Mouse (Mus musculus): ENCODE results near the gene Fbxl19.
"Not testable (repeated sequence)": the region's sequence is repeated elsewhere in the genome, so short reads cannot be mapped to it uniquely, and the experiment has no call there.

Gene Fbxl19

DNA sequence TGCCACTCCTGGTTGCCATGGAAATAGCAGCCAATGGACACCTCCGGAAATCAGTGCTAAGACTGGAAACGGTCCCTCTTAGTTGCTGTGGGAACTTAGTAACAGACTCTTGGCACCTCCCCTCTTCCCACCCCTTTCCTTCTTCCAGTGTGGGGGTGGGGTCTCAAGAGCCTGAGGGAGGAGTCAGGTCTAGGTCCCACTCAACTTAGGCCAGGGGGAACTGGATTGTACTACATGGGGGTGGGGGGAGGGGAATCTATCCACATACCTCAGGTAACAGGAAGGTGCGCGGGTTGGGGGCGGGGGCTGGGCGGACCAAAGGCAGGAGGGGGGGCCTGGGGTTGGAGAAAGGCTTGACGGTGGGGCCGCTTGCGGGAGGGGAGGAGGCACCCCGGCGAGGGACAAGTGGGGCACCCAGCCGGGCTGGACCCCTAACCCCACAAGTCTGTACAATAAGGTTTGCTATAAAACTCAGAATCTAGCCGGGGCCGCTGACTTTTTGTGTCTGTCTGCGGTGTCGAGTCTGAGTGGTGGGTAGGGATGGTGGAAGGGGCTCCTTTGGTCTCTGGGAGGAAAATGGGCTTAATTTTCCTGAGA lies 24.8 kb downstream of the Fbxl19 start:
- peak; percentile 95 for DNase-seq

DNA sequence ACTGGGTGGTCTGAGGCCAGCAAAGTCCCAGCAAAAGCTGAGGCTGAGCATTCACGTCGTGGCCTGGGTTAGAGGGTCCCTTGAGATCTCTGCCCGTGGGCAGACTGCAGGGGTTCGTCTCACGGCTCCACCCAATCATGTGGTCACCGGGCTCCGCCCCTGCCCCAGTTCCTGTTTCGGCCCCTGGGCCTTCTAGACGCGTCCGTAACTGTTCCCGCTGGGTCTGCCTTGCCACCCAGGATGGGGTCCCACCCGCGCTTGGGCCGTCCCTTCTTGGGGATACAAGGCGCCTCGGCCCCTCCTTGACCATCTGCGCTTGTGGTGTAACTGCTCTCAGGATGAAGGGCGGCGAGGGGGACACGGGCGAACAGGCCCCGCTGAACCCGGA lies 25.3 kb downstream of the Fbxl19 start, which contains the start of gene Orai3:
Gene Orai3 (plus strand): TSS at position 165 of the 388 bp plus-strand sequence.
- peak; percentile 90 for DNase-seq

- DNase-seq: no peak
Observed at GRCm38 (mm10) chr7:127770039-127770905, 25.9 kb downstream of the Fbxl19 start.

- no peak for DNase-seq
Observed at GRCm38 (mm10) chr7:127771262-127771661, 26.9 kb downstream of the Fbxl19 start.

GRCm38 (mm10) chr7:127772080-127772479 lies 27.7 kb downstream of the Fbxl19 start:
- DNase-seq: no peak

DNA sequence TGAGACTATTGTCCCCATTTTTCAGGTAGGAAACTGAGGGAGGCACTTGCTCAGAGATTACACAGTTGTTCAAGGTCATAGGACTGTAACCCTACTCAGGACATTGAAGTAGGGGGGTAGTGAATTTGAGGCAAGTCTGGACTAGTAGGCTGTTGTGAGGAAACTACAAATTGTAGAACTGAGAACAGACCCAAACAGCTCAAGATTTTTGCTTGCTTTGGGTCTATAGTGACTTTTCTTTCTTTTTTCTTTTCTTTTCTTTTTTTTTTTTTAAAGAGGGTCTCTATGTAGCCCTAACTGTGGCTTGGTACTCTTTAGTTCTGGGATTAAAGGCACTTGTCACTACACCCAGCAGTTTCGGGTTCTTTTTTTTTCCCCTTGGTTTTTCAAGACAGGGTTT lies 28.2 kb downstream of the Fbxl19 start:
- no peak for DNase-seq

DNA sequence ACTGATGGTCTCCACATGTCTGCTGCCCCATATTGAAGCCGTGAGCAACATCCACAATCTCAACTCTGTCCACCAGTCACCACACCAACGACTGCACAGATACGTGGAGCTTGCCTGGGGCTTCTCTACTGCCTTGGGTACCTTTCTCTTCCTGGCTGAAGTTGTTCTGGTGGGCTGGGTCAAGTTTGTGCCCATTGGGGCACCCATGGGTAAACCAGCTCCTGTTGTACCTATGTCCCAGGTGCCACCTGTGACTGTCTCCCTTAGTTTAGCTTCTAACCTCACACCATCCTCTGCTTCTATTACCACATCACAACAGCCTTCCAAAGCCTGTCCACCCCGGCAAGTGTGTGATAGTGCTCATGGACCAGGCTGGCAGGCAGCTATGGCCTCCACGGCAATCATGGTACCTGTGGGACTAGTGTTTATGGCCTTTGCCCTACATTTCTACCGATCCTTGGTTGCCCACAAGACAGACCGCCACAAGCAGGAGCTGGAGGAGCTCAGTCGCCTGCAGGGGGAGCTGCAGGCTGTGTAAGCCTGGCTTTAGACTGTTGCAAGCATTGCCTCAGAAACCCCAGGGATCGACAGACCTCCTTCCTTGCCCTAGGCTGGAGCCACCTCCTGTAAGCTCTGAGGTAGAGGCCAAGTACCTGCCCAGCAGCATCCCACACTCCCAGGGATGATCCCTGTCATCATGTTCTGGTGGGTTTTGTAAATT lies 29.5 kb downstream of the Fbxl19 start:
- peak; percentile 73 for DNase-seq

- not testable (repeated sequence) for DNase-seq
Observed at GRCm38 (mm10) chr7:127775837-127776236, 31.5 kb downstream of the Fbxl19 start.

DNA sequence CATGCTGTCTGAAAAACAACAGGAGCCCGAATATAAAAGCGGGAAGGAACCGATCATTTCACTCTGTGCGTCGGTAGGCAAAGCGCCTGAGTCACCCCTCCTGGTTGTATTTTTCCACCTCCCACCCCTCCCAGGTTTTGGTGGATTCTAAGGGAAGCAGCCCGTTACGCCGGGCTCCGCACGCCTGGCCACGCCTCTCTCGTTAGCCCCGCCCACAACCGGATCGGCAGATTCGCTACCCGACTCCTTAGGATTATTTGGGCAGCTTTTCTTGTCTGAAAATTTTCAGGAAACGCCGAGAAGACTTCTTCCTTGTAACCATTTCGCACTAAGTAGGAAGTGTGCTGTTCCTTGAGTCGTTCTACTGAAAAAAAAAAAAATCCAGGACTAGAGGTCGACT lies 32.1 kb downstream of the Fbxl19 start, which contains the start of gene Setd1a:
Gene Setd1a (plus strand): TSS at position 245 of the 400 bp plus-strand sequence.
- DNase-seq: peak; percentile 94

GRCm38 (mm10) chr7:127776878-127777473 lies 32.6 kb downstream of the Fbxl19 start:
- peak; percentile 97 for DNase-seq

DNA sequence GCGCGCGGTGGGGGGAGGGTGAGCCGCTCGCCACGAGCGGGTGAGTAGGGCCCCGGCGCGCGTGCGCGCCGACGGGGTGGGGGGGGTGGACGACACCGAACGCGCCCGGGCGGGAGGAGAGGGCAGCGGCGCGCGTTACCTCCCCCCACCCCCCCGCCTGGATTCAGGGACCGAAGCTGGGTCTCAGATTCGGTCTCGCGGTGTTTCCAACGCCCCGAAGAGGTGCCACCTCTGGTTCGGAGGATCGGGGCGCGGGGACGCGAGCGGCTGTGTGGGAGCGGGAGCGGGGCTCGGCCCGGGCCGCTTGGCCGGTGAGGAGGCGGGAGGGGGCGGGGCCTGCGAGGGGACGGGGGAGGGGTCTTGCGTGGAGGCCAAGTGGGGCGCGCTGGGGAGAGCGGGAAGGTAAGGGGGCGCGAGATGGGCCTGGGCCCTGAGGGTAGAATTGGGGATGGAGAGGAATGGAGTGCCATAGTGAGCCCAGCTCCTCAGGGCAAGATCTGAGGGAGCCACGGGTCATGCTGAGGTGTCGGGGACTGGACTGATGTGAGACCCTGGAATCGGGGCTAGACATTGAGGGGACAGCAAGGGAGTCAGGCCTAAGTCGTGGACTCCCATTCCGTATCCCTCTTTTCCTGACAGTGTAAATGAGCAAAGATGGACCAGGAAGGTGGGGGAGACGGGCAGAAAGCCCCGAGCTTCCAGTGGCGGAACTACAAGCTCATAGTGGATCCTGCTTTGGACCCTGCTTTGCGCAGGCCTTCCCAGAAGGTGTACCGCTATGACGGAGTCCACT lies 33.3 kb downstream of the Fbxl19 start:
- DNase-seq: peak; percentile 62

DNA sequence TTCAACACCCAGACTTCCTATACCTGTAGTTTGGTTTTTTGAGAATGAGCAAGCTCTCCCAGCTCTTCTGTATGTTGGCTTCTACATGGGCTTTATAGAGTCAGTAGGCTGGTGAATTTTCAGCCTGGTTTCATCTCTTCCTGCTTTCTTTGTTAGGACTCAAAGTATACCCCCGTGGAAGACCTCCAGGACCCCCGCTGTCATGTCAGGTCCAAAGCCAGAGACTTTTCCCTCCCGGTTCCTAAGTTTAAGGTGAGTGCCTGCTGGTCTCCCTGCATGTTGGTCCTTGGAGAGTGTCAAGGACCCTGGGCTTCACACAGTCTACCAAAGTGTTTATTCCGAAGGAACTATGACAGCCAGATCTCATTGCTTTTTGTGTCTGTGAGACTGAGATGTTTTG lies 34.0 kb downstream of the Fbxl19 start:
- DNase-seq: no peak

- DNase-seq: no peak
Observed at GRCm38 (mm10) chr7:127785308-127785707, 41.0 kb downstream of the Fbxl19 start, which contains the start of gene Gm49388. Gene Gm49388, plus strand, starts transcription at chr7:127785608.

DNA sequence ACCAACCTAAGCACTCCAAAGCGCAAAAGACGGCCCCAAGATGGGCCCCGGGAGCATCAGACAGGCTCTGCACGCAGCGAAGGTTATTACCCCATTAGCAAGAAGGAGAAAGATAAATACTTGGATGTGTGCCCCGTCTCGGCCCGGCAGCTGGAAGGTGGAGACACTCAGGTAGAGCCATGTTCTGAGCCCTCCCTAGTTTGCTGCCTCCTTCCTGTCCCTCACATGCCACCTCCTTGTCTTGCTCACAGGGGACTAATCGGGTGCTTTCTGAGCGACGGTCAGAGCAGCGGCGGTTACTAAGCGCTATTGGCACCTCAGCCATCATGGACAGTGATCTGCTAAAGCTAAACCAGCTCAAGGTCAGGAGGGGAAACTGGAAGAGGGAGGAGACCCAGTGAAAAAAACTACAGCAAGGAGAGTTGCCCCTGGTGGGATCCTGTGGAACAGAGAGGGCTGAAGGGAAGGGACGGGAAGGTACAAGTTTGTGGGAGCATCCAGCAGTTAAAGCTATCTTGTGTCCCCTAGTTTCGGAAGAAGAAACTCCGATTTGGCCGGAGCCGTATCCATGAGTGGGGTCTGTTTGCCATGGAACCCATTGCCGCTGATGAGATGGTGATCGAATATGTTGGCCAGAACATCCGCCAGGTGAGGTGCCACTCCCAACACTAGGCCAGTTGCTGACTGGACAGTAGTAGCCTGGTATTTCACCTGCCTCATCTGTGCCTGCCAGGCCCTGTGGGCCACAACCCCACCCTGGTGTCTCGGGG lies 52.9 kb downstream of the Fbxl19 start:
- DNase-seq: no peak

GRCm38 (mm10) chr7:127798591-127798990 lies 54.2 kb downstream of the Fbxl19 start:
- DNase-seq: no peak

GRCm38 (mm10) chr7:127799211-127799610 lies 54.9 kb downstream of the Fbxl19 start:
- DNase-seq: no peak

DNA sequence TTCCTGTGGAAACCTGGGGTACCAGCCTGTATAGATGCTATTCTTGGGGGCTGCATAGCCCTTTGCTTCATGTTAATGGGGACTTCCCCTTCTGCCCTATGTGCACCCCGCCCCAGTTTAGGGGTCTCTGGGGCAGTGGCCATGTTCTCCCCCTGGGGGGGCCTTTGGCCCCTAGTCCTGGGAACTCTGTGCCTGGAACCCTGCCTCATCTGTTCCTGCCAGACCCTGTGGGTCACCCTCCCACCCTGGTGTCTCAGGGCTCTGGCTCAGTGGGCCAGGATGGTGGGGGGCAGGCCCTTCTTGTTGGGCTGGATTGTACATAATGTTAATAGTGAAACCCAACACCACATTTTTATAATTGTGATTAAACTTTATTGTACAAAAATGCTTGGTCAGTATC lies 55.4 kb downstream of the Fbxl19 start:
- DNase-seq: no peak

- DNase-seq: peak; percentile 97
Observed at GRCm38 (mm10) chr7:127800435-127801009, 56.2 kb downstream of the Fbxl19 start, which contains the start of gene Hsd3b7. Gene Hsd3b7, plus strand, starts transcription at chr7:127800604.

GRCm38 (mm10) chr7:127801010-127801621 lies 56.8 kb downstream of the Fbxl19 start:
- DNase-seq: no peak

DNA sequence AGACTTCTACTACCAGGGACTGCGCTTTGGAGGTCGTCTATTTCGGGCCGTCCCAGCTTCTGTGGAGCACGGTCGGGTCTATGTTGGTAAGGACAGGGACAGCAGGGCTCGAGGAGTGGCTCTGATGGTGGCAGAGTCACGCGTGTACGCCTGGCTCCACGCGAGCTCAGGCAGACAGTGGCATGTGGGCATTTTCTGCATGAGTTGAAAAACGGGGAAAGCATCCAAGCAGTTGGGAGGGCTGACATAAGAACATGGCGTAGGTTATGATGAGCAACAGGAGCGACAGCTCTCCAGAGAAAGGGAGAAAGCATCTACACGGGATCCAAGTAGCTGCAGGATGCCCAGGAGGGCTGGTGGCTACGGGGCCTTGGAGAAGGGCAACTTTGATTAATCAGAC lies 58.0 kb downstream of the Fbxl19 start:
- no peak for DNase-seq

Measured in lung, postnatal 14 days (tissue).